22 mouse cellular contexts compared by ENCODE assay signal in the genomic region with DNA sequence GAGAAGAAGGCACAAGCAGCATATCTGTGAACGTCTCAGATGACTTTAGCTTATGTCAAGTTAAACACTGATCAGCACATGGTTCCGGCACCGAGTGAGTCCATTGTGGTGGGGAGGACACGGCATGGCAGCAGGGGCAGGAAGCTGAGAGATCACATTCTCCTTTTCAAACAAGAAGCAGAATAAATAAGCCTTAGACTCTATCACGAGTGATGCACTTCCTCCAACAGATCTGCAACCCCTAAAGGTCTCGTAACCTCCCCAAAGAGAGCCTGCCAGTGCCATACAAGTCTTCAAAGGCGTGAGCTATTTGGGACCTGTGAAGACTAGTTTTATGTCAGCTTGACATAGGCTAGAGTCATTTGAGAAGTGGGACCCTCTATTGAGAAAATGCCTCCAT. TPM values are rescaled to one million over a fixed set of nuclear protein-coding genes. Genes with fewer than 3 reads are reported as not detected.
DNase-seq lines count a peak whose midpoint lies in the region; ATAC-seq lines count a peak whose summit lies in the region.
"Had no signal": no experiment of that assay in that cellular context is flagged by ENCODE, and none has a peak within 500 bp of the region (broad histone marks: within the 10 kb centered on the region; RNA-seq: fewer than 3 reads in every experiment).

No protein-coding gene starts in this region.

- no peak for ATAC-seq in monocyte, adult 5-6 weeks (replicated peaks; ENCODE audit: insufficient number of reproducible peaks, low FRiP score, low TSS enrichment, poor library complexity, severe bottlenecking)
- ATAC-seq: forebrain, embryonic 14.5 days; forebrain, postnatal 0 days; hindbrain, postnatal 0 days; Patski had no signal

- peak; percentile 49 for DNase-seq in heart, adult 11 months
- no peak for DNase-seq in heart, postnatal 14 days
- peak; percentile 26 for DNase-seq in thymus, postnatal 14 days
- DNase-seq in thymus, postnatal 0 days (ENCODE audit: low spot score), result no peak
- peak; percentile 58 for DNase-seq in T-cell, adult 2 months (ENCODE audit: low spot score)
- DNase-seq in naive thymus-derived CD4-positive, alpha-beta T cell, adult 2 months (ENCODE audit: low read depth), result peak; percentile 69
- no peak for DNase-seq in natural killer cell, adult 2 months (ENCODE audit: low spot score in 2 of 2)
- DNase-seq: adrenal gland, adult 8-10 months; adrenal gland, postnatal 25 days; cerebellum, adult 18-20 months; cerebellum, adult 9-10 months; cerebellum, postnatal 14 days; forebrain, postnatal 0 days; gastrocnemius, adult 2 months; gastrocnemius, postnatal 14 days; heart, adult 18-20 months; heart, postnatal 10 days; heart, postnatal 4 days had no signal

- intact Hi-C loops in heart, postnatal 14 days (cut with DNase I), result no loop called here

RNA-seq across cellular contexts. Expression of a gene that starts 17.8 kb away (rescaled TPM):
- total RNA-seq in heart, postnatal 14 days (2021), result 10 to 100 TPM; 21.8 to 28.8 TPM
- polyA plus RNA-seq in thymus, postnatal 0 days (2015; fragmentation: Nextera tagmentation; extraction: Ambion mirVana), result 115 and 120 TPM in 2 replicates
- 56.7 to 93.5 TPM (median 62.8 TPM) in 3 replicates for total RNA-seq in monocyte, adult 5-6 weeks (2017)

RNA-seq across cellular contexts. Expression of a gene that starts 30.7 kb away (rescaled TPM):
- total RNA-seq in heart, postnatal 14 days (2021), result 10 to 100 TPM; 30.8 to 44.3 TPM
- 50.7 and 55.3 TPM in 2 replicates for polyA plus RNA-seq in thymus, postnatal 0 days (2015; fragmentation: Nextera tagmentation; extraction: Ambion mirVana)
- total RNA-seq in monocyte, adult 5-6 weeks (2017), result 50.1 to 70.9 TPM (median 70.8 TPM) in 3 replicates

Comparison
In these comparisons a context has a peak if more than half of its experiments do, and no peak if none do; other contexts are left out.
1. DNase-seq: peak in heart, adult 11 months (single experiment), thymus, postnatal 14 days (single experiment), T-cell, adult 2 months (single experiment) and naive thymus-derived CD4-positive, alpha-beta T cell, adult 2 months (single experiment); none in heart, postnatal 14 days (0 of 2), thymus, postnatal 0 days (single experiment) and natural killer cell, adult 2 months (0 of 2).